Mouse (Mus musculus) lung, postnatal 0 days (tissue): Measurements from ENCODE around the gene Nutf2.

Experiments
- CTCF ChIP-seq: IDR thresholded peaks from 2 replicates; pipeline ENCODE4 v1.5.1; 2016; ENCODE audit warnings: antibody characterized with exemption, mild to moderate bottlenecking
- EP300 ChIP-seq: IDR thresholded peaks from 2 replicates; pipeline ENCODE4 v1.6.1; 2016; ENCODE audit warnings: antibody characterized with exemption, mild to moderate bottlenecking, control low read depth

GRCm38 (mm10) chr8:105826379-105826778, 34.0 kb upstream of the Nutf2 start:
- TF ChIP-seq CTCF, result no peak
- TF ChIP-seq EP300, result no peak
